Mouse (Mus musculus): ENCODE measurements at regions not wholly inside any gene's neighbourhood (a gene's known extent, or its start where the extent isn't known, plus 50 kb on each side); places are given as distances from the start of the nearest gene placed in this dataset.

DNA sequence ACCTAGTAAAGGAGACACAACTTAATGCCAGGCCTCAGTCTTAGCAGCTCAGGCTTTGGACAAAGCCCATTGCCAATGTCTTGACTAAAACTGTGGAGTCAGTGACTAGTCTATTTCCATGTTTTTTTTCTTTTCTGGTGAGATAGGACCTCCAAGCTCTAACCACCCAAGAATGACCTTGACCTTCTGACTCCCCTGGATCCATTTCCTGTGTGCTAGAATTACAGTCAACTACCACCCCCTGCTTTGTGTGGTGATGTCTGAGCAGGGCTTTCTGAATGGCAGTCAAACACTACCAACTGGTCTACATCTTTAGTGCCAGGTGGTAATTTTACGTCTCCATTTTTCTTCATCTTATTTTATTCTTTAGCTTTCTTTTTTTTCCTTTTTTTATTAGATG, 51.3 kb upstream of the Rnf138rt1 start:
- no peak for DNase-seq (ENCODE audit: low spot score)

DNA sequence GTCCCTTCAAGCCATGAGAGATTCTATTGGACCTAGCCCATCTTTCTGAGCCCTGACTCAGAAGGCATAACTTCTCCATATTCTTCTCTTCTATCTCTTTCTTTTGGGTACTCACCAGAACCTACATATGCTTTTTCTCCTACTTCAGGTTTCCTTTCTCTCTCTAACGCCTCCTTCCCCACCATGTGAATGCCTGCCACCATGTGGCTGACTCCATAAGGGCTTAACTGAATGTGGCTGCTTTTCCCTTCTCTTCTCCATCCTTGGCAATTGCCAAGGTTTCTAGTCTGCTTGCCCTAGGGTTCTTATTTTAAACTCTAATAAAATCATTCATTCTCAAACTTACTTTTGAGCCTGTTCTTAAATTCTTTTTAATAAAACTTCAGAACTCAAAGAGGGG, 53.7 kb upstream of the Rnf138rt1 start:
- peak; percentile 0 for DNase-seq (ENCODE audit: low spot score)

GRCm38 (mm10) chrX:163822298-163822697, 61.2 kb upstream of the Rnf138rt1 start:
- no peak for DNase-seq (ENCODE audit: low spot score)

DNA sequence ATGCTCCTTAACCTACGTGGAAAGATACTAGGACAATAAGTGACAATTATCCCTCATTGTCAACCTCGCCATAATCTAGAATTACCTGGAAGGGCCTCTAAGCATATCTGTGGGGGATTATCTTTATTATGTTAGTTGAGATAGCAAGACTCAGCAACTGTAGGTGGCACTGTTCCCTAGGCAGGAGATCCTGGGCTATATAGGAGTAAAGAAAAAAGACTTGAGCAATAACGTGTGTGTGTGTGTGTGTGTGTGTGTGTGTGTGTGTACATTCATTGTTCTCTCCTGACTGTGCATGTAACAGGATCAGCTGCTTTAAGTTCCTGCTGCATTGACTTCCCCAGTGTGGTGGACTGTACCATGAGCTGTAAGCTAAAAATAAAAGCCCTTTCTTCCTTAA, 66.3 kb upstream of the Rnf138rt1 start:
- DNase-seq (ENCODE audit: low spot score): peak; percentile 3

GRCm38 (mm10) chrX:163845408-163845807, 63.4 kb upstream of the Ap1s2 start:
- DNase-seq (ENCODE audit: low spot score): no peak

DNA sequence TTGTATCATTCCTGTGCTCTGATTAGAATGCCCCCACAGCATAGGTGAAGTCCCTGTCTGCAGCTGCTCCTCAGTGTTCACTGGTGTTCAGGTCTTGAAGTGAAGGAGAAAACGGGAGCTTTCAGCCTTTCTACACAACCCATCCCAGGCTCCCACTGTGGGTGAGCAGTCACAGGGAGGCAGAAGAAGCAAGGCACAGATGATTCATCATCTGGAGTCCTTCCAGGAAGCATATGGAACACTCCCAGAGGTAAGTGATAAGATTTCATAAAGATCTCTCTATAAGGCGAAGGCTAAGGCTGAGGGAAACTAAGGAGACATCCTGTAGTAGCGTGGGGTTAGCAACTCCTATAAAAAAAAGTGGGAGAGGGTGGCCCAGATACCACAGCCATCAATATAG, 61.9 kb upstream of the Ap1s2 start:
- no peak for DNase-seq (ENCODE audit: low spot score)

DNA sequence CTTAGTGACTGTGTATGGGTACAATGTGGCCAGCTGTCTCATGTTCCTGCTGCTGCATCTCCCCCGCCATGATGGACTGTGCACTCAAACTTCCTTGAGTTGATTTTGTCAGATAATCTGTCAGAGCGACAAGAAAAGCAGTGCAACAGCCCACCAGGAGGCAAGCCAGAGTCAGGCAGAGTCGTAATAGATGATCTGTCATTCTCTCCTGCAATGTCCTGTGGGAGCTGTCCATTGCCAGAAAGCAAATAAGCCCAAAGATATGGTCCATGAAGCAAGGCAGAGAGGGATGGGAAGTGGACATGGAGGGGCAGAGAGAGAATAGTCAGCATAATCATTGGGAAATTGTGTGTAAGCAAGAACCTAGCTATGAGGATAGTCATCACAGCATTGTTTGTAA, 61.2 kb upstream of the Ap1s2 start:
- DNase-seq (ENCODE audit: low spot score): no peak

DNA sequence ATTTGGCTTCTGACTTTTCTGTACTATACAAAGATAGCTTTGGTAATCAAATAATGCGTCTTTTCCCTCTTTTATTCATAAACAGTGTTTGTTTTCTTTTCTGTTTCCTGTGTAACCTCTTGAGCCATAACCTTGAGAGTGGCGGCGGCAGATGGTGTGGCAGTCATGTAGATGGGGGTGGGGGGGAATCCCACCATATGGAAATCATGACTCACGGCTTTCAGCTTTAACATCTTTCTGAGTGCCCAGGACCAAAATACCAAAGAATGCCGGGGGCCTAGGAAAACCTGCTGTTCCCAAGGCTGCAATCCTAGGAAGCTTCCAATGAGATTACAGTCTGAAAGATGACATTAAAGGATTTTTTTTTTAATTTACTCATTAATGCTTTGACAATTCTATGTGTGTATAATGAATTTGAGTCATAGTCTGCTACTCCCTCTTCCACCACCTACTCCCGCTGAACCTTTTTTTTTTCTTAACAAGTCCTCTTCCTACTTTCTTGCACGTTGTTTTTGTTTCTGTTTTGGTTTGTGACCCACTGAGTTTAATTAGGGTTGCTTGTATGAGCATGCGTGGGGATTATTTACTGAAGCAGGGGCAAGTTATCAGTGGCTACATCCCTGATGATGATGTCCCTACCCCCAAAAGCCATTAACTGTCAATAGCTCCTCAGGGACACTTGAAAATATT, 60.2 kb upstream of the Ap1s2 start:
- DNase-seq (ENCODE audit: low spot score): peak; percentile 31

GRCm38 (mm10) chrX:163850915-163851599, 57.8 kb upstream of the Ap1s2 start:
- no peak for DNase-seq (ENCODE audit: low spot score)

DNA sequence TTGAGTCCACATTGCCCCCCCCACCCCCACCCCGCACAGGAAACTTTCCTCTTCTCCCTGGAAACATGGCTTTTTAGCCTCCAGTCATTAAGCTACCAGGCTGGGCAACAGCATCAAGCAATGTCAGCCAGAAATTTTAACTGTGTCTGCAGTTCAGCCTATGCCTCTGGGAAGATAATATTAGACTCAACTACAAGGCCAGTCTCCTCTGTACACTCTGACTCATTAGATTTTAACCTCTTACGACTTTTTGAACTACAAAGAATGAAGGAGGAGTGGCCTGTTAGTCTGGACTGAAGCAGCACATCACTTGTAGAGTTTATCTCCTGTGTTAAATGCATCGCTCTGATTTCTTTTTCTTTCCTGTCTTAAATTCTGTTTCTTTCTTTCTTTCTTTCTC, 50.3 kb upstream of the Ap1s2 start:
- DNase-seq (ENCODE audit: low spot score): no peak

All from embryo, embryonic 10.5 days (tissue).